Mouse (Mus musculus) fibroblast of lung, adult 2 months (primary cell): ENCODE measurements around the gene Myh10.
A peak's percentile ranks its signal among the peaks of the same experiment; 100 is the strongest.
"Not testable (repeated sequence)": the region's sequence is repeated elsewhere in the genome, so short reads cannot be mapped to it uniquely, and the experiment has no call there.

Source experiments
- DNase-seq: peaks from one replicate; pipeline ENCODE4 v3.0.0-alpha.2; 2011; ENCODE audit warnings: low read depth

The Myh10 gene

GRCm38 (mm10) chr11:68790720-68791119 is 99.4 kb downstream of the Myh10 start:
- DNase-seq = no peak

GRCm38 (mm10) chr11:68791794-68792193 is 100.4 kb downstream of the Myh10 start:
- no peak for DNase-seq

GRCm38 (mm10) chr11:68798258-68798657 is 106.9 kb downstream of the Myh10 start:
- no peak for DNase-seq

- no peak for DNase-seq
Measured at GRCm38 (mm10) chr11:68805148-68805547, 113.8 kb downstream of the Myh10 start.

DNA sequence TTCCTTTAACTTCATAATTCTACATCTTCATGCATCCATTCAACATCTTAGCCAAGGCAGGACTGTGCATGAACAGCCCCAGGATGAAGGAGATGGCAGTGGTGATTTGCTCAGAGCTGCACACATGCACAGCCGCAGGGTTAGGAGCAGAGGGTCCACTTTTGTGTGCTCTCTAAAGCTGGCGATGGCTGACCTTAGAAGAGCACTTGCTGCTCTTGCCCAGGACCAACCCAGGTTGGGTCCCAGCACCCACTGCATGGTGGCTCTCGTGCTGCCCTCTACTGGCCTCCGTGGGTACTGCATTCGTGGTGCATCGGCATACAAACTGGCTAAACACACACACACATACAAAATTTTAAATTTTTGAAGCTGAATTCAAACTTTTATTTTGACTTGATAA is 116.4 kb downstream of the Myh10 start:
- DNase-seq = no peak

- DNase-seq = no peak
Measured at GRCm38 (mm10) chr11:68811881-68812577, 120.7 kb downstream of the Myh10 start.

- DNase-seq = no peak
Measured at GRCm38 (mm10) chr11:68818416-68818815, 127.1 kb downstream of the Myh10 start.

DNA sequence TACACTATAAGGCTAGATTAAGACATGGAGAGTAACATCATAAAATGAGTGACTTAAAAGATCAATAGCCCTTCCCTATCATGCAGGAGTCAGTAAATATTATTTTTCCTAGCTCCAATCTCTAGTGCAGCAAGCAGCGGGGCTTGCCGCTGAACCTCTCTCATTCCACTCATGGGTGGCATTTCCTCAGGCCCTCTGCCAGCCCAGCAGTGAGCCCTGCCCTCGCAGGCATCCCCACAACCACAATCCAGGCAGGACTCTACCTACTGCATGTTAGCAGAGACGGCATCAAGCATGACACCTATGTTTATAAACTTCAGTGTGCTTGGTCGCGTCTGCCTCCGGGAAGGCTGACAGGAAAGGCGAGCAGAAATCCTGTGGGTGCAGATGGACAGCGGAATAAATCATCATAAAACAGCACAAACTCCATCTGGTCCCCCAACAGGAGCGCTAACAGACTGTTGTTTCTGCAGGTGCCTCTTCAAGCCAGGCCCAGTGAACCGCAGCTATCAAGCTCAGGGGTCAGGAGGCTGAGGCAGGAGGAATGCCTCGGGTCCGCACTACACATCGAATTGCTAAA is 128.0 kb downstream of the Myh10 start:
- DNase-seq = no peak

- no peak for DNase-seq
Measured at GRCm38 (mm10) chr11:68822326-68822725, 131.0 kb downstream of the Myh10 start.

DNA sequence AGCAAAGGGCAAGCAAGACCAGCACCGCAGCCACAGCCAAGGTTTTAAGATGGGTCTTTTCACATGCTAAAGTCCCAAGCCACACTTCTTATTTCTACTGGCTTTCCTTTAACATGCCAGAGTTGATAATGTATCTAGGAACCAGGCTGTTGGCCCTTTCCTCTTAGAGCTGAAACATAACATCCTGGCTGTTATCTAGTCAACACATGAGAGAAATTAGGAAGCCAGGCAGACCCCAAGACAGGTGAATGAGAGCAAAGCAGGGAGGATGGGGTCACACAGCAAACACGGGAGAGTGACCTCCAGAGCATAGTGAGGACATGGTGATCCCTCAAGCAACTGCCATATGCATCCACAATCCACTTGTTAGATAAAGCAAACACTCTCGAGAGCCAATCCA is 135.4 kb downstream of the Myh10 start:
- DNase-seq = no peak

GRCm38 (mm10) chr11:68831580-68831979 is 140.2 kb downstream of the Myh10 start:
- DNase-seq = not testable (repeated sequence)

DNA sequence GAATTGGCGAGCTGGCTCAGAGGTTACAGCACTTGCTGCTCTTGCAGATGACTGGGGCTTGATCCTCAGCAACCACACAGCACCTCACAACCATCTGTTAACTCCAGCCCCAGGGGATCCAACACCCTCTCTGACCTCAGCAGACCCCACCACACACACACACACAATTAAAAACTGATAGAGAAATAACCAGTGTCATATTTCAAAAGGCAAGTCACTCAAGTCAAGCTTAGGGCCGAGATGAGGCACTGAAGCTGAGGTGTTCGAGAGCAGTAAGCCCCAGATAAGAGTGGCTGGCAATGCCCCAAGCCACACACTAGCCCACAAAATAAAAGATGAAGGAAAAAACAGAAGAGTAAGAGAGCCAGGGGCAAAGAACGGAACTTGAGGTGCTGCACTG is 141.4 kb downstream of the Myh10 start:
- DNase-seq = no peak

DNA sequence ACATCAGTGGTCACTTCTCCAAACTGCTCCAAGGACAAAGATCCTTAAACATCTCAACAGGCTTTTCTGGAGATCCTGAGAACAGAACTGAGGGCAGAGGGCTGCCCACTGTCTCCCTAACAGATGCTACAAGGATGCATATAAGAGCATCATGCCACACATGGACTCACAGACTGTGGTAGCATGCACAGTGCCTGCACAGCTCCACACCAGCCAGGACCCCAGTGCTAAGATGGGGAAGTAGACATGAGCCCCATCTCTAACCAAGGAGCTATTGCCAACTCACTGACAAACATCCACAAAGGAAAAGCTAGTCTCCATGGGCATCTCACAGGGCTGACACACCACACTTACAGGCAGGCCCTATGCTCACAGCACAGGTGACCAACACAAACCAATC is 142.2 kb downstream of the Myh10 start:
- DNase-seq = no peak

- DNase-seq = no peak
Measured at GRCm38 (mm10) chr11:68835034-68835433, 143.7 kb downstream of the Myh10 start.

DNA sequence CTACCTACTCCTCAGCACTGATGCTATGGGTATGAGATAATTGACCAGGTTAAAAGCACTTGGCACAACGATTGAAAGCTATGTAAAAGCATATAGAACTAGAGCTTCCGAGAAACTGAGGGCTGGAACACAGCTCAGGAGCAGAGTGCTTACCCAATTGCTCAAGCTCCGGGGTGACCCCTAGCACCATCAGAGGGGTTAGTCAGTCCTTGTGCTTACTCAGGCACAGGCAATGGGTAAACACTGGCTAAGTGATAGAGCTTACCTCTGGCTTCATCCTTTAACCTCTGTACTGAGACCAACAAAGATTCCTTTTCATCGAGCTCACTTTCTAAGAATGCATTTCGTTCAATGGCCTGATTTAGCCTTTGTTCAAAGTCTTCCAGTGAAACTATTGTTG is 148.2 kb downstream of the Myh10 start:
- no peak for DNase-seq

DNA sequence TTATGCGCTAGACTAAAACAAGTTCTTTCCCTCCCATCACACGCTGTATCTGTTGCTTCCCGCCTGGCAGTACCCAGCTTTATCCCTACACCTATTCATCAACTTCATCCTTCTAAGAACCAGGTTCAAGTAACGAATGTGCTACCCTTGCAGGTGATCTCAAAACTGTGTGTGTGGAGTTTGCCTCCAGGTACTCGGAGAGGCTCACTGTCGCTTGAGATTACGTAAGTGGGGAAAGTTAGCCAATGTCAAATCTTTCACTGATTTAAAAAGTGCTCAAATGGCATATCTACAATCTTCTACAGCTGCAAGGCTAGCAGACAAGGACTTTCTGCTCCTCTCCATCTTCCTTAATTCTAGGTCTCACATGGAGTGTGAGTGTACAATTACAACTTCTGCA is 159.5 kb downstream of the Myh10 start:
- DNase-seq = no peak

GRCm38 (mm10) chr11:68851644-68852485 is 160.5 kb downstream of the Myh10 start:
- DNase-seq = no peak

- no peak for DNase-seq
Measured at GRCm38 (mm10) chr11:68852486-68852901, 161.1 kb downstream of the Myh10 start.

- DNase-seq = peak; percentile 98
Measured at GRCm38 (mm10) chr11:68852932-68853409, 161.6 kb downstream of the Myh10 start.

- DNase-seq = peak; percentile 66
Measured at GRCm38 (mm10) chr11:68853611-68854401, 162.4 kb downstream of the Myh10 start.

DNA sequence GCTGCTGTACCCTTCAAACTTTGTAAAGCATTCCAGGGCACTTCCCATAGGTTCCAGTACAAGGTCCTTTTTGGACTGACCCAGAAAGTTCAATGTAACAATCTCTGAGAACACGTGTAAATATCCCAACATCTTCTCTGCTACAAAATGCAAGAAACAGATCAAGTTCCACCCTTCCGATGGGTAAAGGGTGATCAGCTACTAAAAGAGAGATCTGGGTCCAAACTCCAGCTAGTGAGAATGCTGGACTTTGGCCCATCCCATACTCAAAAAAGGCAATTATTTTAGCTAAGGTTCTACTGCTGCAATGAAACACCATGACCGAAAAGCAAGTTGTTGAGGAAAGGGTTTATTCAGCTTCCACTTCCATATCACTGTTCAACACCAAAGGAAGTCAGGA is 163.3 kb downstream of the Myh10 start:
- DNase-seq = no peak

GRCm38 (mm10) chr11:68857329-68857728 is 166.0 kb downstream of the Myh10 start:
- no peak for DNase-seq
